Mouse (Mus musculus): ENCODE results near the gene Zfp362. TPM values are rescaled to one million over a fixed set of nuclear protein-coding genes. Genes with fewer than 3 reads are reported as not detected.

Gene Zfp362
- polyA plus RNA-seq, 1 experiment from 2014 or later, result 23.8 TPM

- Histone ChIP-seq H3K4me1 (ENCODE audit: insufficient read depth, low read depth, low read length) (peaks cover 42% of the 10 kb centered on the region), H3K27me3 (replicated peaks; ENCODE audit: insufficient read depth, low read length) (no peaks in the 10 kb centered on the region), H3K36me3 (ENCODE audit: insufficient read depth, low read length) (no peaks in the 10 kb centered on the region), H3K27ac (ENCODE audit: low read length) (peak overlapping the region; percentile 51; the same call in 1 of the 2 replicates), H3K4me3 (ENCODE audit: low read depth, low read length) (no peak overlapping the region), H3K9ac (replicated peaks; ENCODE audit: low read depth) (no peak overlapping the region), H3K9me3 (ENCODE audit: low read length) (no peaks in the 10 kb centered on the region), H3K4me2 (replicated peaks; ENCODE audit: low read depth, low read length) (no peak overlapping the region)
- TF ChIP-seq EP300 (IDR thresholded peaks at IDR 0.05) (no peak), CTCF (IDR thresholded peaks at IDR 0.05) (no peak)
- peak; percentile 61 for DNase-seq (ENCODE audit: low spot score)
- 53% methylated on average over 14 of the region's 14 CpGs for WGBS
- ATAC-seq, result no peak
These were observed 67.8 kb downstream of the Zfp362 start for GRCm38 (mm10) chr4:128737825-128738610.

- Histone ChIP-seq H3K9ac (replicated peaks; ENCODE audit: low read depth) (no peak overlapping the region), H3K9me3 (ENCODE audit: low read length) (no peaks in the 10 kb centered on the region), H3K27ac (ENCODE audit: low read length) (no peak overlapping the region), H3K36me3 (ENCODE audit: insufficient read depth, low read length) (no peaks in the 10 kb centered on the region), H3K4me3 (ENCODE audit: low read depth, low read length) (no peak overlapping the region), H3K4me2 (replicated peaks; ENCODE audit: low read depth, low read length) (no peak overlapping the region), H3K4me1 (ENCODE audit: insufficient read depth, low read depth, low read length) (peaks cover 45% of the 10 kb centered on the region), H3K27me3 (replicated peaks; ENCODE audit: insufficient read depth, low read length) (no peaks in the 10 kb centered on the region)
- 43% methylated on average over 6 of the region's 6 CpGs for WGBS
- DNase-seq (ENCODE audit: low spot score) (no peak), ATAC-seq (no peak)
- TF ChIP-seq CTCF (IDR thresholded peaks at IDR 0.05) (no peak), EP300 (IDR thresholded peaks at IDR 0.05) (no peak)
These were observed 68.7 kb downstream of the Zfp362 start for GRCm38 (mm10) chr4:128737137-128737589.

GRCm38 (mm10) chr4:128734721-128735671 is 70.8 kb downstream of the Zfp362 start:
- DNase-seq (ENCODE audit: low spot score), result peak; percentile 64
- Histone ChIP-seq H3K4me1 (ENCODE audit: insufficient read depth, low read depth, low read length) (peaks cover 55% of the 10 kb centered on the region), H3K9ac (replicated peaks; ENCODE audit: low read depth) (no peak overlapping the region), H3K27me3 (replicated peaks; ENCODE audit: insufficient read depth, low read length) (no peaks in the 10 kb centered on the region), H3K4me2 (replicated peaks; ENCODE audit: low read depth, low read length) (0 out of 2 replicates have a peak overlapping the region, but pooled peaks have one; percentile 1), H3K36me3 (ENCODE audit: insufficient read depth, low read length) (peaks cover 7% of the 10 kb centered on the region; the same call in 1 of the 2 replicates), H3K27ac (ENCODE audit: low read length) (peak overlapping the region; percentile 92), H3K9me3 (ENCODE audit: low read length) (no peaks in the 10 kb centered on the region), H3K4me3 (ENCODE audit: low read depth, low read length) (no peak overlapping the region)
- TF ChIP-seq CTCF (IDR thresholded peaks at IDR 0.05), result no peak
- no peak; the same call in 1 of the 2 replicates for TF ChIP-seq EP300 (IDR thresholded peaks at IDR 0.05)
- ATAC-seq, result peak; percentile 11
- WGBS, result 42% methylated on average over 18 of the region's 18 CpGs

GRCm38 (mm10) chr4:128734217-128734616 is 71.6 kb downstream of the Zfp362 start:
- Histone ChIP-seq H3K9ac (replicated peaks; ENCODE audit: low read depth) (no peak overlapping the region), H3K36me3 (ENCODE audit: insufficient read depth, low read length) (peaks cover 7% of the 10 kb centered on the region; the same call in 1 of the 2 replicates), H3K27ac (ENCODE audit: low read length) (peak overlapping the region; percentile 92), H3K4me1 (ENCODE audit: insufficient read depth, low read depth, low read length) (peaks cover 60% of the 10 kb centered on the region), H3K27me3 (replicated peaks; ENCODE audit: insufficient read depth, low read length) (no peaks in the 10 kb centered on the region), H3K4me3 (ENCODE audit: low read depth, low read length) (no peak overlapping the region), H3K9me3 (ENCODE audit: low read length) (no peaks in the 10 kb centered on the region), H3K4me2 (replicated peaks; ENCODE audit: low read depth, low read length) (peak overlapping the region; percentile 8)
- peak; percentile 84 for ATAC-seq
- DNase-seq (ENCODE audit: low spot score), result peak; percentile 95
- WGBS, result 6% methylated on average over 5 of the region's 5 CpGs
- TF ChIP-seq EP300 (IDR thresholded peaks at IDR 0.05) (peak; percentile 54), CTCF (IDR thresholded peaks at IDR 0.05) (no peak; the same call in 1 of the 2 replicates)

GRCm38 (mm10) chr4:128733496-128733895 is 72.3 kb downstream of the Zfp362 start:
- no peak overlapping the region for H3K9ac ChIP-seq (replicated peaks; ENCODE audit: low read depth)

More at GRCm38 (mm10) chr4:128733496-128733895, 72.3 kb downstream of the Zfp362 start:
- peak overlapping the region; percentile 8 for H3K4me2 ChIP-seq (replicated peaks; ENCODE audit: low read depth, low read length)
- DNase-seq (ENCODE audit: low spot score), result peak; percentile 85
- no peaks in the 10 kb centered on the region for H3K9me3 ChIP-seq (ENCODE audit: low read length)
- H3K36me3 ChIP-seq (ENCODE audit: insufficient read depth, low read length), result peaks cover 7% of the 10 kb centered on the region; the same call in 1 of the 2 replicates
- WGBS, result 14% methylated on average over 6 of the region's 6 CpGs
- ATAC-seq, result peak; percentile 60
- no peak overlapping the region for H3K4me3 ChIP-seq (ENCODE audit: low read depth, low read length)
- no peak for TF ChIP-seq EP300 (IDR thresholded peaks at IDR 0.05)
- no peak for TF ChIP-seq CTCF (IDR thresholded peaks at IDR 0.05)
- H3K27me3 ChIP-seq (replicated peaks; ENCODE audit: insufficient read depth, low read length), result no peaks in the 10 kb centered on the region
- peak overlapping the region; percentile 92 for H3K27ac ChIP-seq (ENCODE audit: low read length)
- H3K4me1 ChIP-seq (ENCODE audit: insufficient read depth, low read depth, low read length), result peaks cover 65% of the 10 kb centered on the region
